Mouse (Mus musculus) testis, adult 10 weeks (tissue): Measurements from ENCODE around the gene Cntn3. TPM values are rescaled to one million over a fixed set of nuclear protein-coding genes. Genes with fewer than 3 reads are reported as not detected.

Experiments used
- polyA plus RNA-seq: library from polyadenylated mRNA; stranded (reverse); fragments of 350-450 nt; fragmentation: Illumina TruSeq; extraction: RNeasy Lipid Tissue Mini Kit (QIAGEN cat#74804); gene quantifications from one replicate; pipeline ENCODE4 v1.2.3, GENCODE M21; 2014; ENCODE audit warnings: low read depth, low replicate concordance

Cntn3 gene
- 0.66 TPM for polyA plus RNA-seq

DNA sequence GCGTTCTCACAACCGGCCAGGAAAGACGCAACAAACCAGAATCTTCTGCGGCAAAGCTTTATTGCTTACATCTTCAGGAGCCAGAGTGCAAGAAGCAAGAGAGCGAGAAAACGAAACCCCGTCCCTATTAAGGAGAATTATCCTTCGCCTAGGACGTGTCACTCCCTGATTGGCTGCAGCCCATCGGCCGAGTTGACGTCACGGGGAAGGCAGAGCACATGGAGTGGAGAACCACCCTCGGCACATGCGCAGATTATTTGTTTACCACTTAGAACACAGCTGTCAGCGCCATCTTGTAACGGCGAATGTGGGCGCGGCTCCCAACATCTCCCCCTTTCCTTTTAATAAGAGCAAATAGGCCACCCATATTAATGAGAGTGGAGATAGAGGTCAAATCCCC lies at the start of gene Cntn3:
TSS of gene Cntn3 (minus strand) at position 101 of the 400 bp plus-strand sequence.

